Mouse (Mus musculus): ENCODE results near the gene Mex3a. TPM values are rescaled to one million over a fixed set of nuclear protein-coding genes. Genes with fewer than 3 reads are reported as not detected.

Gene Mex3a
- total and polyA plus RNA-seq, 2 experiments, result under 0.01 to 0.04 TPM

DNA sequence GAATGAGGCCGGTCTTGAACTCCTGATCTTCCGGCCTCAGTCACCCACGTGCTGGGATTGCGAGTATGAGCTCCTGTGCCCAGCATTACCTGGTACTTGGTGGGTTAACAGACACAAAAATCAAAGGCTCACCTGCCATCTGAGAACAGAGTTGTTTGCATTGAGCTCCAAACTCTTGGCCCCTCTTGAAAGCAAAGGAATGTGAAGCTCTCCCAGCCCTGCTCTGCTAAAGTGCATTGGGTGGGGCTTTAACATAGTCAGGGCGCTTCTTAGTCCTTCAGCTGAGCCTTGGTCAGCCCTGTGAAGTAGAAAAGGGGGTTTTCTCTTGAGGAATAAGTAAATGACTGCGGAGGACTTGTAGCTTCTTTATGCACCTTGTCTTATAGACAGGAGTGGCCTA is 53.6 kb downstream of the Mex3a start:
- Histone ChIP-seq H3K36me3 (ENCODE audit: control insufficient read depth, insufficient read depth, low read length) (peaks cover 36% of the 10 kb centered on the region), H3K4me1 (ENCODE audit: control insufficient read depth, insufficient read depth, low read length) (peaks cover under 1% of the 10 kb centered on the region; the same call in 1 of the 2 replicates)
- WGBS, result 91% methylated on average over 6 of the region's 6 CpGs

DNA sequence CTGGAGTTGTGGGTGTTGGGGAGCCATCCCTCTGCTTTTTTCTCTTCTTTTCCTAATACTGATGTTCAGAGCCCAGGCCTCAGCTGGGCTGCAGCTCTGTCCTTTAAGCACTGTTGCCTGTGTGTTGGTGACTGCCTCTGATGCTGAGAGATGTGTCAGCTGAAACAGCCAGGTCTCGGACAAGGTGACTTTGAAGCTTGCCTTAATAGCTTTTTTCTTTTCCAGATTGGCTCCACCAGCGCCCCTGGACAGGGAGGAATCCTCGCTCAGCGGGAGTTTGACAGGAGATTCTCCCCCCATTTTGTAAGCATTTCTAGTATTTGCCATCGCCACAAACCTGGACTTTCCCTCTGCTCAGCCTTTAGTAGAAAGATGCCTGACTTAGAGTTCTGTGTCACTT is 54.4 kb downstream of the Mex3a start:
- WGBS, result 96% methylated on average over 5 of the region's 5 CpGs

More for the DNA sequence above, 53.6 kb downstream of the Mex3a start:
- DNase-seq (ENCODE audit: extremely low read depth, low read depth, low spot score), result no peak
- no peaks in the 10 kb centered on the region for H3K27me3 ChIP-seq (ENCODE audit: control insufficient read depth, insufficient read depth, low read length)
- H3K9ac ChIP-seq (ENCODE audit: low read depth, low read length), result no peak overlapping the region
- no peak for TF ChIP-seq POLR2A (IDR thresholded peaks at IDR 0.05; ENCODE audit: extremely low read depth, insufficient read depth, low read length)
- no peak overlapping the region for H3K27ac ChIP-seq (replicated peaks; ENCODE audit: insufficient read depth, low read depth, low read length)
- no peaks in the 10 kb centered on the region for H3K79me2 ChIP-seq (ENCODE audit: control insufficient read depth, insufficient read depth, low read length)
- H3K4me3 ChIP-seq (ENCODE audit: insufficient read depth, low read depth, low read length), result no peak overlapping the region

DNA sequence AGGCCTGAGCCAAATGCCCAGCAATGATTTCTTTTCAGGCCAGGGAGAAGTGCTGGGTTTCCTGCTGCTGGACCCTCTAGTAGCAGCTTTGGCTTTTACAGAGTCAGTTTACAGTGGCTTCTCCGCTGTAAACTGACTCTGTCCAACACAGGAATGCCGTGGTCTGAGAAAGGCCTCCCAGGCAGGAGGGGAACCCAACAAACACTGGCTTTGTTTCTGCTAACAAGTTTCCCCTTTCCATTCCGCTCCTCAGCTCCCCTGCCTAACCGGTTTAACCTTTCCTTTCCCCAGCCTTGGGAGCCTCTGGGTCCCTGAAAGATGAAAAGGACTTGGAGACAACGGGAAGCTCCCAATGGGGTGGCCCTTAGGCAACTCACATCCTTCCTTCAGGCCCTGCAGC is 58.1 kb downstream of the Mex3a start:
- Histone ChIP-seq H3K4me1 (ENCODE audit: control insufficient read depth, insufficient read depth, low read length) (peaks cover 12% of the 10 kb centered on the region), H3K27ac (replicated peaks; ENCODE audit: insufficient read depth, low read depth, low read length) (no peak overlapping the region), H3K9ac (ENCODE audit: low read depth, low read length) (no peak overlapping the region), H3K27me3 (ENCODE audit: control insufficient read depth, insufficient read depth, low read length) (no peaks in the 10 kb centered on the region), H3K36me3 (ENCODE audit: control insufficient read depth, insufficient read depth, low read length) (peaks cover 22% of the 10 kb centered on the region), H3K4me3 (ENCODE audit: insufficient read depth, low read depth, low read length) (no peak overlapping the region), H3K79me2 (ENCODE audit: control insufficient read depth, insufficient read depth, low read length) (no peaks in the 10 kb centered on the region)
- DNase-seq (ENCODE audit: extremely low read depth, low read depth, low spot score), result no peak
- TF ChIP-seq POLR2A (IDR thresholded peaks at IDR 0.05; ENCODE audit: extremely low read depth, insufficient read depth, low read length), result no peak
- no peak for TF ChIP-seq CTCF (IDR thresholded peaks at IDR 0.05; ENCODE audit: low read depth, low read length)
- WGBS, result 67% methylated on average over 5 of the region's 5 CpGs

More for the DNA sequence above, 54.4 kb downstream of the Mex3a start:
- Histone ChIP-seq H3K27ac (replicated peaks; ENCODE audit: insufficient read depth, low read depth, low read length) (no peak overlapping the region), H3K4me1 (ENCODE audit: control insufficient read depth, insufficient read depth, low read length) (peaks cover 5% of the 10 kb centered on the region), H3K9ac (ENCODE audit: low read depth, low read length) (no peak overlapping the region), H3K4me3 (ENCODE audit: insufficient read depth, low read depth, low read length) (no peak overlapping the region), H3K36me3 (ENCODE audit: control insufficient read depth, insufficient read depth, low read length) (peaks cover 33% of the 10 kb centered on the region), H3K79me2 (ENCODE audit: control insufficient read depth, insufficient read depth, low read length) (no peaks in the 10 kb centered on the region), H3K27me3 (ENCODE audit: control insufficient read depth, insufficient read depth, low read length) (no peaks in the 10 kb centered on the region)
- TF ChIP-seq POLR2A (IDR thresholded peaks at IDR 0.05; ENCODE audit: extremely low read depth, insufficient read depth, low read length) (no peak), CTCF (IDR thresholded peaks at IDR 0.05; ENCODE audit: low read depth, low read length) (no peak)
- DNase-seq (ENCODE audit: extremely low read depth, low read depth, low spot score), result no peak

Other genes with a start within 250 kb of the Mex3a start
- not detected in 2 replicates for gene Gm38392, start 245.2 kb upstream of the Mex3a start, total RNA-seq (2014; rRNA removed)
- gene Gm38392, start 245.2 kb upstream of the Mex3a start, polyA plus RNA-seq (2012; rRNA removed), result not detected in 2 replicates
- gene Tsacc, start 235.4 kb upstream of the Mex3a start, total RNA-seq (2014; rRNA removed), result 4.3 and 6.0 TPM in 2 replicates
- 3.4 and 3.6 TPM in 2 replicates for gene Tsacc, start 235.4 kb upstream of the Mex3a start, polyA plus RNA-seq (2012; rRNA removed)
- 104 and 130 TPM in 2 replicates for gene Cct3, start 235.3 kb upstream of the Mex3a start, total RNA-seq (2014; rRNA removed)
- 78.2 and 79.7 TPM in 2 replicates for gene Cct3, start 235.3 kb upstream of the Mex3a start, polyA plus RNA-seq (2012; rRNA removed)
- gene Glmp, start 207.4 kb upstream of the Mex3a start, total RNA-seq (2014; rRNA removed), result 17.8 and 26.6 TPM in 2 replicates
- gene Glmp, start 207.4 kb upstream of the Mex3a start, polyA plus RNA-seq (2012; rRNA removed), result 136 and 154 TPM in 2 replicates
- gene Tmem79, start 196.2 kb upstream of the Mex3a start, total RNA-seq (2014; rRNA removed), result 1.1 and 1.7 TPM in 2 replicates
- gene Tmem79, start 196.2 kb upstream of the Mex3a start, polyA plus RNA-seq (2012; rRNA removed), result 2.5 and 2.9 TPM in 2 replicates
- 14.1 and 16.6 TPM in 2 replicates for gene Smg5, start 196.1 kb upstream of the Mex3a start, total RNA-seq (2014; rRNA removed)
- 22.6 and 36.6 TPM in 2 replicates for gene Smg5, start 196.1 kb upstream of the Mex3a start, polyA plus RNA-seq (2012; rRNA removed)
- not detected in 2 replicates for gene Paqr6, start 167.8 kb upstream of the Mex3a start, total RNA-seq (2014; rRNA removed)
- gene Paqr6, start 167.8 kb upstream of the Mex3a start, polyA plus RNA-seq (2012; rRNA removed), result 0.56 and 0.66 TPM in 2 replicates
- 0.34 and 0.74 TPM in 2 replicates for gene Bglap3, start 159.7 kb upstream of the Mex3a start, total RNA-seq (2014; rRNA removed)
- 0.11 and 2.0 TPM in 2 replicates for gene Bglap3, start 159.7 kb upstream of the Mex3a start, polyA plus RNA-seq (2012; rRNA removed)
- gene Bglap2, start 153.7 kb upstream of the Mex3a start, total RNA-seq (2014; rRNA removed), result not detected in 2 replicates
- not detected in 2 replicates for gene Bglap2, start 153.7 kb upstream of the Mex3a start, polyA plus RNA-seq (2012; rRNA removed)
- gene Bglap, start 147.9 kb upstream of the Mex3a start, total RNA-seq (2014; rRNA removed), result not detected in 2 replicates
- not detected in 2 replicates for gene Bglap, start 147.9 kb upstream of the Mex3a start, polyA plus RNA-seq (2012; rRNA removed)
- gene Pmf1, start 122.1 kb upstream of the Mex3a start, total RNA-seq (2014; rRNA removed), result 12.9 and 16.5 TPM in 2 replicates
- gene Pmf1, start 122.1 kb upstream of the Mex3a start, polyA plus RNA-seq (2012; rRNA removed), result 59.0 and 68.1 TPM in 2 replicates
- 26.1 and 28.1 TPM in 2 replicates for gene Slc25a44, start 107.3 kb upstream of the Mex3a start, total RNA-seq (2014; rRNA removed)
- 57.0 and 60.9 TPM in 2 replicates for gene Slc25a44, start 107.3 kb upstream of the Mex3a start, polyA plus RNA-seq (2012; rRNA removed)
- gene Sema4a, start 71.2 kb upstream of the Mex3a start, total RNA-seq (2014; rRNA removed), result 23.4 and 37.9 TPM in 2 replicates
- 109 and 117 TPM in 2 replicates for gene Sema4a, start 71.2 kb upstream of the Mex3a start, polyA plus RNA-seq (2012; rRNA removed)
- gene Lmna, start 22.4 kb upstream of the Mex3a start, total RNA-seq (2014; rRNA removed), result 28.2 and 38.5 TPM in 2 replicates
- gene Lmna, start 22.4 kb upstream of the Mex3a start, polyA plus RNA-seq (2012; rRNA removed), result 41.0 and 44.7 TPM in 2 replicates
- gene Rab25, start 15.9 kb downstream of the Mex3a start, total RNA-seq (2014; rRNA removed), result 0.18 and 0.20 TPM in 2 replicates
- gene Rab25, start 15.9 kb downstream of the Mex3a start, polyA plus RNA-seq (2012; rRNA removed), result 0.32 and 0.46 TPM in 2 replicates
- gene Lamtor2, start 20.7 kb downstream of the Mex3a start, total RNA-seq (2014; rRNA removed), result 104 and 125 TPM in 2 replicates
- gene Lamtor2, start 20.7 kb downstream of the Mex3a start, polyA plus RNA-seq (2012; rRNA removed), result 201 and 204 TPM in 2 replicates
- 8.3 and 14.2 TPM in 2 replicates for gene Ubqln4, start 21.4 kb downstream of the Mex3a start, total RNA-seq (2014; rRNA removed)
- 41.1 and 42.8 TPM in 2 replicates for gene Ubqln4, start 21.4 kb downstream of the Mex3a start, polyA plus RNA-seq (2012; rRNA removed)
- gene Ssr2, start 43.5 kb downstream of the Mex3a start, total RNA-seq (2014; rRNA removed), result 90.0 and 110 TPM in 2 replicates
- 155 and 176 TPM in 2 replicates for gene Ssr2, start 43.5 kb downstream of the Mex3a start, polyA plus RNA-seq (2012; rRNA removed)
- 2.7 and 3.6 TPM in 2 replicates for gene Arhgef2, start 73.6 kb downstream of the Mex3a start, total RNA-seq (2014; rRNA removed)
- 3.6 and 4.9 TPM in 2 replicates for gene Arhgef2, start 73.6 kb downstream of the Mex3a start, polyA plus RNA-seq (2012; rRNA removed)
- not detected in 2 replicates for gene Rxfp4, start 120.7 kb downstream of the Mex3a start, total RNA-seq (2014; rRNA removed)
- gene Rxfp4, start 120.7 kb downstream of the Mex3a start, polyA plus RNA-seq (2012; rRNA removed), result not detected in 2 replicates
- gene Khdc4, start 153.4 kb downstream of the Mex3a start, total RNA-seq (2014; rRNA removed), result 32.9 and 34.7 TPM in 2 replicates
- 23.8 and 39.7 TPM in 2 replicates for gene Khdc4, start 153.4 kb downstream of the Mex3a start, polyA plus RNA-seq (2012; rRNA removed)
- gene Rit1, start 184.4 kb downstream of the Mex3a start, total RNA-seq (2014; rRNA removed), result 18.0 and 19.9 TPM in 2 replicates
- 14.4 and 14.8 TPM in 2 replicates for gene Rit1, start 184.4 kb downstream of the Mex3a start, polyA plus RNA-seq (2012; rRNA removed)
- gene Syt11, start 242.8 kb downstream of the Mex3a start, total RNA-seq (2014; rRNA removed), result 1.6 and 1.9 TPM in 2 replicates
- 0.92 and 2.4 TPM in 2 replicates for gene Syt11, start 242.8 kb downstream of the Mex3a start, polyA plus RNA-seq (2012; rRNA removed)

All from liver, adult 2 months (tissue).